Mouse (Mus musculus) midbrain, embryonic 16.5 days (tissue): ENCODE results near the gene Tap1. TPM values are rescaled to one million over a fixed set of nuclear protein-coding genes. Genes with fewer than 3 reads are reported as not detected.

Experiments
- ATAC-seq: fragments of 200-750 bp; cut with Nextera tagmentation; 2 replicates; pipeline ENCODE4 v1.8.0; 2017; ENCODE audit warnings: moderate TSS enrichment
- H3K27ac ChIP-seq: fragments of 300-500 bp; sonication (generic); 2 replicates; pipeline ENCODE4 v1.5.1; 2014; ENCODE audit warnings: mild to moderate bottlenecking, low read length, mixed read lengths
- H3K27me3 ChIP-seq: fragments of 300-500 bp; sonication (generic); 2 replicates; pipeline ENCODE4 v1.6.1; 2014; ENCODE audit warnings: low read depth, low read length, mixed read lengths; ENCODE audit not compliant: control insufficient read depth, insufficient read depth
- H3K36me3 ChIP-seq: fragments of 300-500 bp; sonication (generic); 2 replicates; pipeline ENCODE4 v1.6.1; 2014; ENCODE audit warnings: mild to moderate bottlenecking, low read length, moderate library complexity, mixed read lengths; ENCODE audit not compliant: control insufficient read depth, insufficient read depth
- H3K4me1 ChIP-seq: fragments of 300-500 bp; sonication (generic); 2 replicates; pipeline ENCODE4 v1.6.1; 2014; ENCODE audit warnings: mild to moderate bottlenecking, low read length, mixed read lengths; ENCODE audit not compliant: control insufficient read depth, insufficient read depth
- H3K4me2 ChIP-seq: fragments of 300-500 bp; sonication (generic); 2 replicates; pipeline ENCODE4 v1.6.1; 2014; ENCODE audit warnings: mild to moderate bottlenecking, low read length, mixed read lengths
- H3K4me3 ChIP-seq: fragments of 300-500 bp; sonication (generic); 2 replicates; pipeline ENCODE4 v1.5.1; 2014; ENCODE audit warnings: low read depth, mild to moderate bottlenecking, low read length, moderate library complexity, mixed read lengths
- H3K9ac ChIP-seq: fragments of 300-500 bp; sonication (generic); 2 replicates; pipeline ENCODE4 v1.6.1; 2014; ENCODE audit warnings: low read depth, low read length, mixed read lengths
- H3K9me3 ChIP-seq: fragments of 300-500 bp; sonication (generic); replicated peaks from 2 replicates; pipeline ENCODE4 v1.6.1; 2014; ENCODE audit warnings: mild to moderate bottlenecking, low read length, mixed read lengths; ENCODE audit not compliant: control insufficient read depth, poor library complexity, severe bottlenecking
- WGBS: fragments of 180-500 bp; shearing (Covaris S2); extraction: QIAGEN DNeasy Blood & Tissue Kit; methylation state at CpG from one replicate; pipeline ENCODE4 v1.1.7; 2014; 5-methylcytosine and 5-hydroxymethylcytosine counted together
- polyA plus RNA-seq: library from polyadenylated mRNA; unstranded; fragments of >200 nt; fragmentation: Nextera tagmentation; extraction: Ambion mirVana; gene quantifications from 2 replicates; pipeline ENCODE4 v1.2.1, GENCODE M21; 2015

The Tap1 gene
- polyA plus RNA-seq, 1 experiment from 2014 or later: 4.5 TPM

- WGBS: 18% methylated on average over 9 of the region's 9 CpGs
- H3K4me2 ChIP-seq: no peak overlapping the region
- no peaks in the 10 kb centered on the region for H3K9me3 ChIP-seq
- H3K27ac ChIP-seq: no peak overlapping the region
- peaks cover 26% of the 10 kb centered on the region for H3K27me3 ChIP-seq
- peaks cover 4% of the 10 kb centered on the region for H3K4me1 ChIP-seq
- H3K4me3 ChIP-seq: no peak overlapping the region
- no peaks in the 10 kb centered on the region for H3K36me3 ChIP-seq
- no peak overlapping the region for H3K9ac ChIP-seq
- no peak for ATAC-seq
Measured at GRCm38 (mm10) chr17:34205746-34206176, 18.4 kb downstream of the Tap1 start.

- H3K27ac ChIP-seq: no peak overlapping the region
- no peaks in the 10 kb centered on the region for H3K36me3 ChIP-seq
- no peak for ATAC-seq
- H3K9me3 ChIP-seq: no peaks in the 10 kb centered on the region
- H3K27me3 ChIP-seq: peaks cover 28% of the 10 kb centered on the region
- peaks cover 4% of the 10 kb centered on the region for H3K4me1 ChIP-seq
- H3K9ac ChIP-seq: no peak overlapping the region
- 82% methylated on average over 5 of the region's 5 CpGs for WGBS
- H3K4me3 ChIP-seq: no peak overlapping the region
- no peak overlapping the region for H3K4me2 ChIP-seq
Measured at GRCm38 (mm10) chr17:34206731-34207130, 19.4 kb downstream of the Tap1 start.

- no peaks in the 10 kb centered on the region for H3K9me3 ChIP-seq
- ATAC-seq: no peak
- H3K4me3 ChIP-seq: no peak overlapping the region
- peaks cover 28% of the 10 kb centered on the region for H3K27me3 ChIP-seq
- no peak overlapping the region for H3K4me2 ChIP-seq
- H3K9ac ChIP-seq: no peak overlapping the region
- H3K27ac ChIP-seq: no peak overlapping the region
- WGBS: 68% methylated on average over 3 of the region's 3 CpGs
- H3K4me1 ChIP-seq: peaks cover 4% of the 10 kb centered on the region
- no peaks in the 10 kb centered on the region for H3K36me3 ChIP-seq
Measured at GRCm38 (mm10) chr17:34207456-34207855, 20.1 kb downstream of the Tap1 start.

GRCm38 (mm10) chr17:34207866-34208265 is 20.5 kb downstream of the Tap1 start:
- H3K4me3 ChIP-seq: no peak overlapping the region
- WGBS: 94% methylated on average over 9 of the region's 9 CpGs
- no peaks in the 10 kb centered on the region for H3K36me3 ChIP-seq
- H3K27me3 ChIP-seq: peaks cover 31% of the 10 kb centered on the region
- no peak overlapping the region for H3K27ac ChIP-seq
- no peak overlapping the region for H3K4me2 ChIP-seq
- ATAC-seq: no peak
- no peaks in the 10 kb centered on the region for H3K9me3 ChIP-seq
- no peak overlapping the region for H3K9ac ChIP-seq
- H3K4me1 ChIP-seq: peaks cover 4% of the 10 kb centered on the region

GRCm38 (mm10) chr17:34208421-34208820 is 21.1 kb downstream of the Tap1 start:
- no peak for ATAC-seq
- no peak overlapping the region for H3K27ac ChIP-seq
- H3K27me3 ChIP-seq: peaks cover 33% of the 10 kb centered on the region
- no peak overlapping the region for H3K4me3 ChIP-seq
- H3K4me2 ChIP-seq: no peak overlapping the region
- no peaks in the 10 kb centered on the region for H3K36me3 ChIP-seq
- WGBS: 28% methylated on average over 8 of the region's 10 CpGs
- H3K9me3 ChIP-seq: no peaks in the 10 kb centered on the region
- H3K9ac ChIP-seq: no peak overlapping the region
- H3K4me1 ChIP-seq: peaks cover 4% of the 10 kb centered on the region

GRCm38 (mm10) chr17:34209680-34210079 is 22.3 kb downstream of the Tap1 start:
- ATAC-seq: no peak
- H3K27me3 ChIP-seq: peaks cover 41% of the 10 kb centered on the region
- no peak overlapping the region for H3K4me3 ChIP-seq

GRCm38 (mm10) chr17:34210599-34210998 is 23.2 kb downstream of the Tap1 start:
- no peak overlapping the region for H3K27ac ChIP-seq
- no peaks in the 10 kb centered on the region for H3K9me3 ChIP-seq
- H3K27me3 ChIP-seq: peaks cover 36% of the 10 kb centered on the region
- H3K4me3 ChIP-seq: no peak overlapping the region
- ATAC-seq: no peak
- no peak overlapping the region for H3K9ac ChIP-seq
- H3K4me2 ChIP-seq: no peak overlapping the region
- 81% methylated on average over 3 of the region's 3 CpGs for WGBS
- no peaks in the 10 kb centered on the region for H3K36me3 ChIP-seq
- no peaks in the 10 kb centered on the region for H3K4me1 ChIP-seq

More at GRCm38 (mm10) chr17:34209680-34210079, 22.3 kb downstream of the Tap1 start:
- peaks cover 2% of the 10 kb centered on the region; the same call in 1 of the 2 replicates for H3K4me1 ChIP-seq
- H3K36me3 ChIP-seq: no peaks in the 10 kb centered on the region
- WGBS: 49% methylated on average over 3 of the region's 3 CpGs
- no peaks in the 10 kb centered on the region for H3K9me3 ChIP-seq
- no peak overlapping the region for H3K4me2 ChIP-seq
- H3K27ac ChIP-seq: no peak overlapping the region
- no peak overlapping the region for H3K9ac ChIP-seq

GRCm38 (mm10) chr17:34211746-34212365 is 24.5 kb downstream of the Tap1 start:
- Histone ChIP-seq H3K9ac (no peak overlapping the region), H3K4me1 (no peaks in the 10 kb centered on the region), H3K4me3 (no peak overlapping the region), H3K27me3 (peaks cover 34% of the 10 kb centered on the region), H3K4me2 (peak overlapping the region; percentile 15; the same call in 1 of the 2 replicates), H3K9me3 (no peaks in the 10 kb centered on the region), H3K27ac (no peak overlapping the region), H3K36me3 (no peaks in the 10 kb centered on the region)
- WGBS: 18% methylated on average over 21 of the region's 23 CpGs
- no peak for ATAC-seq

GRCm38 (mm10) chr17:34213936-34214335 is 26.6 kb downstream of the Tap1 start:
- Histone ChIP-seq H3K36me3 (no peaks in the 10 kb centered on the region), H3K4me1 (no peaks in the 10 kb centered on the region), H3K27ac (no peak overlapping the region), H3K27me3 (peaks cover 29% of the 10 kb centered on the region), H3K9me3 (no peaks in the 10 kb centered on the region), H3K4me3 (no peak overlapping the region), H3K4me2 (peak overlapping the region; percentile 40), H3K9ac (no peak overlapping the region)
- ATAC-seq: no peak
- 39% methylated on average over 21 of the region's 21 CpGs for WGBS
